Mouse (Mus musculus) cerebral cortex, adult 2 months (tissue): Measurements from ENCODE around the gene Acot4.

Experiments used
- WGBS: fragments of 180-500 bp; shearing (Covaris S2); methylation state at CpG from one replicate; pipeline ENCODE4 v1.1.7; 2018; 5-methylcytosine and 5-hydroxymethylcytosine counted together

Acot4 gene

GRCm38 (mm10) chr12:84077371-84077990 is 39.3 kb downstream of the Acot4 start:
- WGBS, result 90% methylated on average over 4 of the region's 4 CpGs

GRCm38 (mm10) chr12:84083842-84084241 is 45.7 kb downstream of the Acot4 start:
- WGBS, result 86% methylated on average over 2 of the region's 2 CpGs

GRCm38 (mm10) chr12:84084581-84084980 is 46.4 kb downstream of the Acot4 start:
- WGBS, result 89% methylated on average over 4 of the region's 4 CpGs

- WGBS, result 90% methylated on average over 5 of the region's 5 CpGs
These were observed 56.5 kb downstream of the Acot4 start for GRCm38 (mm10) chr12:84094666-84095065.
